Mouse (Mus musculus) stomach, postnatal 0 days (tissue): ENCODE data around the gene Eif2d.

Source experiments
- CTCF ChIP-seq: IDR thresholded peaks from 2 replicates; pipeline ENCODE4 v1.5.1; 2016; ENCODE audit warnings: antibody characterized with exemption, low read depth, mild to moderate bottlenecking, moderate library complexity
- EP300 ChIP-seq: optimal IDR thresholded peaks from 2 replicates; pipeline ENCODE3; 2016; ENCODE audit warnings: antibody characterized with exemption

DNA sequence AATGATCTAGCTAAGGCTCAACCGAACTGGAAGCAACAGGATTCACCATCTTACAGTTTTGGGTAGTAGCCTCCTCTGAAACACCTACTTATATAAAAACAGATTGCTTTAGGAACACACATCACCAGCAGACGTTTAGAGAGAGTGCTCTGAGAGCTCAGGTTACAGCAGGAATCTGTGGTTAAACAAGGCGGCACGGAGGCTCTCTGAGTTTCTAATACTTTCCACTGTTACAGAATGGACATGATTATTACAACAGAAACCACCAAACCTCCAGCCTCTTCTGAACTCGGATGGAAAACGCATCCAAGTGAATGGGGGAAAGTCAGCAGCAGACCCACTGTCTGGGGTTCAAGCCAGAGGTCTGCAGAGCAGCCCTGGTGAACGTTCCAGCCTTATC, 83.1 kb downstream of the Eif2d start:
- TF ChIP-seq EP300 (no peak), CTCF (no peak)
